Mouse (Mus musculus) embryo, embryonic 11.5 days (tissue): ENCODE measurements at regions not wholly inside any gene's neighbourhood (a gene's known extent, or its start where the extent isn't known, plus 50 kb on each side); places are given as distances from the start of the nearest gene placed in this dataset.
"Not testable (repeated sequence)": the region's sequence is repeated elsewhere in the genome, so short reads cannot be mapped to it uniquely, and the experiment has no call there.

ENCODE experiments used
- DNase-seq: peaks from one replicate; pipeline ENCODE4 v3.0.0-alpha.2; 2012; ENCODE audit warnings: low read depth, low spot score

- not testable (repeated sequence) for DNase-seq
Observed at GRCm38 (mm10) chr1:141066830-141067229, 820.9 kb downstream of the Kcnt2 start.

GRCm38 (mm10) chr1:141097575-141097974 lies 851.6 kb downstream of the Kcnt2 start:
- DNase-seq, result no peak

DNA sequence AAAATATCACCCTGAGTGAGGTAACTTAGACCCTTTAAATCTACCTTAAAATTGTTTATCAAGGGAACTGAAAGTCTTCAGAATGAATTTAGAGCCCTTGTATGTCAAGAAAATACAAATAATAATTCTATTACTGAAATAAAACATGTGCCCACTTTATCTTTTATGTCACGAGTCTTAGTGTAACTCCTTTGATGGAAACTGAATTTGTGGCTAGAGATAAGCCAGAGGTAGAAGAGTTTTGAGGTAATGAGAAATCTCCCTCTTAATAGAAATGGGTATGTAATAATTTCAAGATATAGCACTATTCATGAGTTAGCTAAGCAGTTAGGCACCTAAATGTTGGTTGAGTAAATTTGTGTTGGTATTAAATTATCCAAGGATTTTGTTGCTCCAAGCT lies 856.6 kb downstream of the Kcnt2 start:
- DNase-seq, result no peak

DNA sequence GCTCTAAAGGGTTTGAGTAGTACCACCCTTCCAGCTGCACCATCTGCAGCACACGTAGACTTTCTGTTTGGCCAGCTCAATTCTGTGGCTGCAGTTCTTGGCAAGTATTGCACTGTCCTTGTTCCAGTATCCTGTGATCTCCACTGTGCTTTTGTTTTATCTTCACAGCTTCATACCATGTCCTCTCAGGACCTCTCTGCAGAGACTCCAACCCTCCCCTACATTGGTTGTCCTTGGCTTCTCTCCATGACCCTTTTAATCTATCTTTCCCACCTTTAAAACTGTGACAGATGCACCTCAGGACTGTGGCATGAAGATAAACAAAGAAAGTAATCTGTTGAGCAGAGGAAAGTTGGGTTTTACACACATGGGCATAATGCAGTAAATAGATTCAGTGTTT lies 858.1 kb downstream of the Kcnt2 start:
- no peak for DNase-seq

DNA sequence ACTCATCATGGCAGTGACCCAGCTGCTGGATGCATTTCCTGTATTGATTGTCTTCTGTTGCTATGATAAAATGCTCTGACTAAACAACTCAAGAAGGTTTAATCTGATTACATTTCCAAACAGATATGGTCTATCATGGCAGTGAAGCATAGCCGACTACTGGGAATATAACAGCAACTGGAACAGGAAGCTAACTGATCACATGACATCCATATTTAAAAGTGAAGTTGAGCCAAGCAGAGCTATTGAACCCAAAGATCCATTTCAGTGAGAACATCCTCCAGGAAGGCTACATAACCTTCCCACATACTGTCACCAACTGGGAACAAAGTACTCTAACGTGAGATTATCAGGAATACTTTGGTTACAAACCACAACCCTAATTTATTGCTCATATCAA lies 858.7 kb downstream of the Kcnt2 start:
- no peak for DNase-seq

- DNase-seq, result peak; percentile 7
Observed at GRCm38 (mm10) chr1:141136771-141137541, 891.0 kb downstream of the Kcnt2 start.

DNA sequence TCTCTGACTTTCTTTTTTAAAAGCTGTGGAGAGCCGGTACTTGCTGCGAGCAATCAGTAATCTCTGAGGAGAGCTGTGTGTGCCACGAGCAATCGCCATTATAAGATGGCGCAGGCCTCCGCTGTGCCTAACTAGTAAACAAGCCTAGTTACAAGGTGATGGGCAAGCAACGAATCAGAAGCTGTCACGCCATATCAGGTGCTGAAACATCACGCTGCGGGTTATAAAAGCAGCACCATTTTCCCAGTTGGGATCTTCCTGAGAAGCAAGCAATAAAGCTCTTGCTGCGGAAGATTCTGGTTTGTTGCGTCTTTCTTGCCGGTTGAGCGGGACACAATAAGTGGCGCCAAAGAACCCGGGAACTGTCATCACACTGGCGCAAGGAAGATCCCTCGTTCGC lies 894.2 kb downstream of the Kcnt2 start:
- DNase-seq, result not testable (repeated sequence)

- DNase-seq, result no peak
Observed at GRCm38 (mm10) chr1:141145759-141146158, 899.8 kb downstream of the Kcnt2 start.

GRCm38 (mm10) chr1:141149899-141150298 lies 903.9 kb downstream of the Kcnt2 start:
- DNase-seq, result no peak

DNA sequence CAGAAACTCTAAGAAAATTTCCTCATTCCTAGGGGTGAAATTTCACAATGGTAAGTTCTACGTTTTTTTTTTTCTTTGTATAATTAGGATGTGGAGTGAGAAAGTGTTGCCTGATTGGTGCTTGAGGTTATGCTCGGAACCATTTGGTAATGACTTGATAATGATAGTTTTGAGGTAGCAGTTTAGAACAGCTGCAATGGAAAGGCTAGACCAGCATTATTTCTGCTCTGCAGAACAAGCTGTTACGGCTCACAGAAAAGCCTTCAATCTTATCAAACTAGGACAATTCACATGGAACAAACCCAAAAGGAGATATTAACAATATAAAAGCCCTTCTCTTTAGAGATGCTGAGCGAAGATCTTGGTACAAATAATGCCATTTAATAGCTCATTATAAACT lies 908.6 kb downstream of the Kcnt2 start:
- DNase-seq, result no peak

GRCm38 (mm10) chr1:141161772-141162171 lies 915.8 kb downstream of the Kcnt2 start:
- no peak for DNase-seq
